Mouse (Mus musculus) adrenal gland, adult 8-10 months (tissue): ENCODE results near the gene Abcd2. TPM values are rescaled to one million over a fixed set of nuclear protein-coding genes. Genes with fewer than 3 reads are reported as not detected.

Experiments used
- DNase-seq: peaks from one replicate; pipeline ENCODE4 v3.0.0; 2022
- total RNA-seq, 4 experiments: library from RNA; stranded (reverse); gene quantifications; 2 replicates each; pipeline ENCODE4 v1.2.4; 2022

The Abcd2 gene
- 10 to 100 TPM; 10.6 to 42.9 (median 14.4) TPM for total RNA-seq

DNA sequence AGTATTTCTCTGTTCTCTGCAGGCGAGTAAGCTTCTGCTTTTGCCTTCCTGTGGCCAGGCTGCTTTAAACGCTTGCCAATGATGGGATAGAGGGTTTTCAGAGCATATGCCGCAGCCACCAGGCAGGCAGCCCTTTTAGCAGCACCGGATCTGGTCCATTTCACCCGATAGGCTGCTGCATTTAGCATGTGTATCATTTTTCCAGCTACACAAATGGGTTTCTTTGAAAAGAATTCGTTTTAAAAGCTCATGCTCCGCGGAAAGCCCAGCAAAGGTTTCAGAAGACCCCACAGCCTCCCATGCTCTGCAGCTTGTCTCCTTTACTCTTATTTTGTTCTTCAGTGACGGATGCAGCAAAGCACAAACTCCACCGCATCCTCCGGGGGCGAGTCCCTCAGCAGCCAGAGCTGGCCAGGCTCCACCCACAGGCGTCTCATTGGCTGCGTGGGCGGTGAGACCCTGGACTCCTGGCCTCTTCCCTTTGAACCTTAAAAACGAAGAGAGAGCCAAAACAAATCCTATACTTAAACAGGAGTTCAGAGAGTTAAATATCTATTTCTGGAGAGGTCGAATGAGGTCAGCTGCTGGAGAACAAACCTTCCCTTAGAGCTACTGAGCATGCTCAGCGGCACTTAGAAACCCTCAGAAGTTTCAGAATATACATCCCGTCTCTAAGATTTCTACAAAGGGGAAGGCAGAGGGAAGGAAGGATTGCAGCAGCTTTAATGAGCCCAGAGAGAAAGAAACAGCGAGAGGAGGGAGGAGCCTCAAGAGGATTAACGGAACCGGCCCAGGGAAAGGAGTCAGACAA, at the start of gene Abcd2:
Gene Abcd2, minus strand, starts transcription at position 388 of the 811 bp plus-strand sequence.
- DNase-seq: peak; percentile 48

DNA sequence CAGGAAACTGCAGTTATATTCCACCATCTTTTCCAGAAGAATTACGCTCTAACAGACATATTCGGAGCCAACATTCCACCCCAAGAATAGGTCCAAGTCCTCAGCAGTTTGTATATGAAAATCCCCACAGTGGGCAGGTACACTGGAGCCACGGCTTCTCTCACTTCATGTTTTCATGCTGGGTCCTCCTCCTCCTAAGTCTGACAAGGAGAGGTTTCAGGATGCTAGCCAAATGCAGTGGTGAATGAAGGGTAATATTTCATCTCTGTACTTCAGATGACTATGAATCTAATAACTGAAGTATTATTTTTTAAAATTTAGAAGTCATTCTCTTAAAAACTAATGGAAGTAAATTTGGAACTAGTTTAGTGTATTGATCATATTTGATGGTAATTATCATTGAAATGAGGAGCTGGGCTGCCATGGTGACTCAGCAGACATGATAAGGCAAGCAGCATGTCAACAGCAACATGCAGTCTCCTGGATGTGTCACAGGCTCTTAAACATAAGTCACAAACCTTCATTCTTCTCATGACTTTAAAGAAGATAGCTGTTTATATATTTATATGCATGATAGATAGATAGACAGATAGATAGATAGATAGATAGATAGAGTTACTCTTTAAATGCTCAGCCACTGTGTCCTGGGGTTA, 49.2 kb upstream of the Abcd2 start:
- DNase-seq: no peak

DNA sequence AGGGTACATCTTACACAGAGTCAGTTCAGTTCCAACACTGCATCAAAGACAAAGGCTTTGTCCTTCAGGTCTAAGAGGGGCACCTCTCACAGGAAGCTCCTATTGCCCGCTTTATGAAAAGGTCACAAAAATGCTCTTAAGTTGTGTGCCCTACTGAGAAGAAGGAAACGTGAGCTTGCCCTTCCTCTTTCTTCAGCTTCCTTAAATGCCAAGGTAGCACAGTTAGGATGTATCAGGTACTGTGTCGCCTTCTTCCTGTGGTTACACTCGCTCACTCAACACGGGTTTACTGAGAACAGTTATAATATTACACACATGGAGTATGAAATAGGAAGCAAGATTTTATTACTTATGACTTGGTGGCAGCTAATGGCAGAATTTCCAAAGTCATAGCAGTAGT, 45.7 kb upstream of the Abcd2 start:
- DNase-seq: no peak

DNA sequence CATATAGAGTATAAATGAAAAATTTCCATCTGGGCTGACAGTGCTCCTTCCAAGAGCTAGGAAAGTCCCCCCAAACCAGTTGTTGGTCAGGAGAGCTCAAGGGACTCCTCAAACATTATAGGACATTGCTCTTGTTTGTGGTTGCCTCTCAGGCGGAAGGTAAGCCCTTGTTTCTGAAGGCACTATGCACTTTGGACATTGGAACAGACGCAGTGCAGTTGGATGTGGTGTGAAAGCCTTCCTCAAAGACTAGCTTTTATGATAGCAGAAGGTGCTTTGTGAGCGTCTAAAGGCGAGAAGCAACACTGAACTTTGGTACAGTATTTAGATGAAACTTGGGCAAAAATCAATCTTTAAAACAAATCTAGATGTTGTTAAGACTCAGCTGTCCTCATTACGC, 14.9 kb upstream of the Abcd2 start:
- DNase-seq: no peak

- DNase-seq: no peak
Observed at GRCm38 (mm10) chr15:91203521-91203920, 11.9 kb upstream of the Abcd2 start.

GRCm38 (mm10) chr15:91202486-91202885, 10.9 kb upstream of the Abcd2 start:
- DNase-seq: no peak

GRCm38 (mm10) chr15:91200833-91201232, 9.2 kb upstream of the Abcd2 start:
- no peak for DNase-seq

- no peak for DNase-seq
Observed at GRCm38 (mm10) chr15:91199256-91199905, 7.8 kb upstream of the Abcd2 start, which contains the start of gene CN725425. Gene CN725425, plus strand, starts transcription at chr15:91199494.

- DNase-seq: no peak
Observed at GRCm38 (mm10) chr15:91192223-91192598, 612 bp upstream of the Abcd2 start.

GRCm38 (mm10) chr15:91190519-91191207, 936 bp downstream of the Abcd2 start:
- DNase-seq: no peak

DNA sequence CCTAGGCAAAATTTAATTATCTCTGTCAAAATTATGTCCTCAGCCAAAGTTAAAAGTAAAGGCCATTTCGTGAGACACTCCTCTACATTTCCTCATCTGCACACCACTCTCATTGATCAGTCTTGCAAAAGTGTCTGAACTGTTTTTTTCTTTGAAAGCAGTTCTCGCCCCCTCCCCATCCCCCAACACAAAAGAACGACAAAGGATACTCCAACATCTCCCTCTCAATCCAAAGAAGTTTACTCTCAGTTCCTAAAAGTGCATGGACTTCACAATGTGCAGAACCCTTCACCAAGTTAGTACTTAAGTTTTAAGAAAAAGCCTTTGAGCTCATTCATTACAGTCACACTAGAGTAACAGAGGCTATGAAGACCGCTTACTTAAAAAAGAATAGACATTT, 1.6 kb downstream of the Abcd2 start:
- no peak for DNase-seq

DNA sequence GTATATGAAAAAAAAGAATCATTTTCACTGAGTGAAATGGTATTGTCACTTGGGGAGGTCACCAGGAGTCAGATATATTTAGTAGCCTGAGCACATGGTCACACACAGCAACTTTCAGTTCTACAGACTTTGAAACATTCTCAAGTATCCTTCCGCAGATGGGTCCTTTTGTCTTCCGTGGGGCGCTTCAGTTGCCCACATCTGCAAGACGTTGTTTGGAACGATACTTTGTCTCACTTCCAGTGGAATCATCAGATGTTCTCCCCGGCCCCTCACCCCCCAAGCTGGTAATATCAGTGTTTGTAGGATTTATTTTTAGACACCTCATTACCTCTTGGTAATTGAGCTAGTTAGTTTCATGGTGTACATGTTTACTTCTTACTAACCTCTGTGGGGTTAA, 5.2 kb downstream of the Abcd2 start:
- DNase-seq: no peak

- DNase-seq: no peak
Observed at GRCm38 (mm10) chr15:91179911-91180622, 11.5 kb downstream of the Abcd2 start.

DNA sequence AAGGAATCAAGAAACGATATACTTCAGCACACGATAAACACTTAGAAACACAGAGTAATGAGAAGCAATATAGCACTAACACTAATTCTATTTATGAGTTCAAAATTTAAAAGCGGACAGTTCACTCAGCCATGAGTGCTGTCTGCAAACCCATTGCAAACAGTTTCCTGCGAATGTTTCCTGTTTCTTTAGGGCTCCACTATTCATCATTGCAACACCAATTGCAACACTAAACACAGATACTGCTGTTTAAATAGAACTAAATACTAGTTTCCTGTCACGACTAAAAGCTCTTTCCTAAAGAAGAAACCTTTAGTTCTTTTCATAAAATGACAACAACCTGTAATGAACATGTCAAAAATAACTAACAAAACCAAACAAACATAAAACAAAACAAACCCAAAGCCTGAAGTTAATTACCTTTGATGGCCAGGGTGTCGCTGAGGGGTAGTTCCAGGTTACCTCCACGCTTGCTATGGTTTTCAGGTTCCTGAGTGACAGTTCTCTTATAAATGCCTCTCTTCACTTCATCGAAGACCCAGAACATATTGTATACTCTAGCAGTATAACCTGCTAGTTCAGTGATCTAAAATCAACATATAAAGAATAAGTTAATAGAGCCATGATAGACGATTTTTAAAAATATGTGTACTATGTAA, 12.8 kb downstream of the Abcd2 start:
- no peak for DNase-seq

GRCm38 (mm10) chr15:91172193-91172592, 19.4 kb downstream of the Abcd2 start:
- no peak for DNase-seq

- DNase-seq: no peak
Observed at GRCm38 (mm10) chr15:91171332-91171731, 20.3 kb downstream of the Abcd2 start.

DNA sequence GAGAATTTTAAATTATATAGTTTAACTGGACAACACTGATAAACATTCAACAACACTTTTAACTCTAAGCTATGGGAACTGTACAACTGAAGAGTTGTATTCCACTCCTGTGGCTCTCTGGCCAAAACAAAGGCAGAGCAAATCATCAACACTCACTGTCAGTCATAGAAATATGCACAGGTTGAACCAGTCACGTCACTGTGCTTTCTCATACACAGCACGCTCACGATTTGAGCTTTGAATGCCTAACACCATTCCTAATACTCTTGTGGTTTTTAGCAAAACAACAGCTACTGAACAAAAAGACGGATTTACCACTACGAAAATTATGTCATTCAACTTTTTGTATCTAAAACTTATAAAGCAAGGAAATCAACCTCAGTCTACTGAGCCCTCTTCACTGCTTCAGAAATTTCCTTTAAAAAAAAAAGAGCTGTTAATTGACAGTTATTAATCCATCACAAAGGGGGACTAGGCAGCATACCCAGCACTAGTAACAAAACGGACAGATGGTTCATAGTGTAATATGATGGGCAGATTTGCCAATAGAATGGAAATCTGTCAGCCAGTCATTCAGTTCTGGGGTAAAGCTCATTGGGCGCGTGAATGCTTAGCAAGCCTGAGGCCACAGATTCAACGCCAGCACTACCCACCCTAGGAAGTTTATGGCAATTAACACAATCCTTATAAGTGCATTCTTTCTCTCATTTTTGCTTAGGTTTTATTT, 20.8 kb downstream of the Abcd2 start:
- no peak for DNase-seq

DNA sequence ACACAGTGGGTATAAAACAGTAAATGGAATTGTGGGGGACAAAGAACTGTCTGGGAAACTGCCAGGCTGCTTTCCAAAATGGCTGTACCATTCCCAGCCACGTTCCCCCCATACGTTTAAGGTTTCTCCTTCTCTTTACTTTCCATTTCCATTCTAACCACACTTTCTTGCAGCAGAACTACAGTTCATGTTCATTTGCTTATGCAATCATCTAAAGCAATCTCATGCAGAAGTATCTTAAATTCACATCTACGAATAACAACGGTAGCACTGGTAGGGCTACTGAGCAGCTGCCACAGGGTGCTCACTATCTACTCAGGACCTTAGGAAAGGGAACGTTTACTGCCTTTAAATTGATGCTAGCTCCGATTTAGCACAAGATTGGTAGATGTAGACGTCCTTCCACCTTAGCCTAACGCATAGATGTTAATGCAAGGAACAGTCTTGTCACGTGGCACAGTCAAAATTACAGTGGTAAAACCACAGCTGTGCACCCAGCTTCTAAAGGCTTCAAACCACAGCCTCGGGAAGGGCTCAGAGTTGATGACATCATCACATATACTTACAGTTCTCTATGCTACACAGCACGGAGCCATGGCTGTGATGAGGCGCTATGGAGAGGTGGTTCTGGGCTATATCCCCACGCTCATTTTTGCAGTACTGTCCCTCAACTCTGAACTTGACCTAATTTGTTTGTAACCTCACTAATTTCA, 23.6 kb downstream of the Abcd2 start:
- DNase-seq: no peak

DNA sequence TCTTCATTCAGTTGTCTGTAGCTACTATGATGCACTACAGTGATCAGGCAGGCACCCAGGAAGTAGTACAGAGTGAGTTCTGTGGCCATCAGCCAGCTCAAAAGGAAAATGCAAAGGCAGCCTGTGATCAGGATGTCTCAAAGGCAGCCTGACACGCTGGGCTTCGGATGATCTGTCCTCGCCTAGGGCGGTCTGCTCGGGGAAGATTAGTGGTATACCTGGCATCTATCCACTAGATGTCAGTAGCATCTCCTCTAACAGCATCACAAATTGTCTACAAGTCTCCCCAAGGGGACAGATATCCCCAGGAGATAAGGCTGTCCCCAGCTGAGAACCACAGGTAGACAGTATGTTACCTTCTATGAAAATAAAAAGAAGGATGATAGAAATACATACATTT, 26.6 kb downstream of the Abcd2 start:
- DNase-seq: no peak

- no peak for DNase-seq
Observed at GRCm38 (mm10) chr15:91163454-91163853, 28.1 kb downstream of the Abcd2 start.
